Mouse (Mus musculus) kidney, adult 2 months (tissue): ENCODE measurements at regions not wholly inside any gene's neighbourhood (a gene's known extent, or its start where the extent isn't known, plus 50 kb on each side); places are given as distances from the start of the nearest gene placed in this dataset.

Source experiments
- DNase-seq: peaks from one replicate; pipeline ENCODE4 v3.0.0; 2021
- H3K27ac ChIP-seq: fragments of 200-500 bp; 2 replicates; pipeline ENCODE4 v1.5.1; 2012; ENCODE audit warnings: low read depth, low read length, control low read depth, inconsistent platforms; ENCODE audit not compliant: insufficient read depth
- H3K27me3 ChIP-seq: fragments of 200-500 bp; replicated peaks from 2 replicates; pipeline ENCODE4 v1.6.1; 2012; ENCODE audit warnings: mild to moderate bottlenecking, moderate library complexity, low read length, inconsistent platforms; ENCODE audit not compliant: control insufficient read depth, insufficient read depth
- H3K36me3 ChIP-seq: fragments of 200-500 bp; 2 replicates; pipeline ENCODE4 v1.6.1; 2012; ENCODE audit warnings: mild to moderate bottlenecking, moderate library complexity, low read length, inconsistent platforms; ENCODE audit not compliant: control insufficient read depth, insufficient read depth
- H3K4me1 ChIP-seq: fragments of 200-500 bp; 2 replicates; pipeline ENCODE4 v1.6.1; 2011; ENCODE audit warnings: low read length; ENCODE audit not compliant: control insufficient read depth, insufficient read depth
- H3K4me3 ChIP-seq: fragments of 200-500 bp; 2 replicates; pipeline ENCODE4 v1.5.1; 2011; ENCODE audit warnings: mild to moderate bottlenecking, low read depth, low read length, control low read depth; ENCODE audit not compliant: insufficient read depth
- CTCF ChIP-seq: fragments of 200-500 bp; conservative IDR thresholded peaks from 2 replicates; pipeline ENCODE4 v1.5.1; 2011; ENCODE audit warnings: low read depth, mild to moderate bottlenecking, control low read depth, low read length, moderate library complexity, mixed read lengths; ENCODE audit not compliant: insufficient read depth, insufficient read length
- POLR2A ChIP-seq: fragments of 200-500 bp; IDR thresholded peaks from one replicate; pipeline ENCODE4 v1.6.1; 2011; ENCODE audit warnings: low read depth, low read length, control low read depth
- WGBS: fragments of 180-500 bp; shearing (Covaris S2); methylation state at CpG from one replicate; pipeline ENCODE4 v1.1.7; 2018; 5-methylcytosine and 5-hydroxymethylcytosine counted together

- TF ChIP-seq POLR2A (no peak), CTCF (no peak)
- H3K27me3 ChIP-seq, result no peaks in the 10 kb centered on the region
- 63% methylated on average over 6 of the region's 6 CpGs for WGBS
- H3K4me3 ChIP-seq, result no peak overlapping the region
- no peak for DNase-seq
- H3K27ac ChIP-seq, result no peak overlapping the region
- no peaks in the 10 kb centered on the region for H3K4me1 ChIP-seq
- H3K36me3 ChIP-seq, result no peaks in the 10 kb centered on the region
These were observed 1807.5 kb upstream of the Adam24 start for GRCm38 (mm10) chr8:38867370-38867769.
